In the genomic region with DNA sequence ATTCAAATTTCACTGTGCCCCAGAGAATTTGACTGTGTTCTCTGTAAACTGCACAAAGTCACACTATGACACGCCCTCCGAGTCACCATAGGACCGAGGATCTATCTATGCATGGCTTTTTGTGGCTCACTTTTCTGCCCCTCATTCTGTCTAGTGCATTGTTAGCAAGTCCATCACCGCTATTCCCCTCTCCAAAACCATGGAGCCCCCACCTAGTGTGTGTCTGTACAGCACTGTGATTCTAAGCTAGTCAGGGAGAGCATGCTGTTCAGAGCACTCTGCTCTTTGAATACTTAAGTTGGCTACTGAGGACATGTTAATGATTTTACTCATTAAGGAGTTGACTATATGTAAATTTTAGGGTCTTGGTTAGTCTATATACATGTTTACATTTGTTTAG, we compare ENCODE assay signal across 21 mouse cellular contexts.
"Had no signal": no experiment of that assay in that cellular context is flagged by ENCODE, and none has a peak within 500 bp of the region (broad histone marks: within the 10 kb centered on the region; RNA-seq: fewer than 3 reads in every experiment).

No protein-coding gene starts in this region.

- ATAC-seq: liver, postnatal 0 days; lung, postnatal 0 days; midbrain, embryonic 13.5 days had no signal

- DNase-seq: liver, embryonic 13.5 days; liver, postnatal 0 days; lung, adult 2 months; lung, postnatal 14 days; lung, postnatal 36 days; retina, postnatal 1 day; right cerebral cortex, adult 18-20 months; thymus, adult 18-20 months; thymus, postnatal 14 days; thymus, postnatal 36 days had no signal

- H3K4me2 ChIP-seq: liver, embryonic 13.5 days; liver, embryonic 15.5 days; lung, embryonic 15.5 days; midbrain, embryonic 11.5 days; midbrain, embryonic 13.5 days; neural tube, embryonic 13.5 days; neural tube, embryonic 15.5 days; stomach, embryonic 15.5 days had no signal

- H3K9me3 ChIP-seq: liver, embryonic 13.5 days; liver, embryonic 15.5 days; lung, embryonic 15.5 days; megakaryocyte, embryonic 14.5 days; midbrain, embryonic 13.5 days; neural tube, embryonic 13.5 days; neural tube, embryonic 15.5 days; stomach, embryonic 15.5 days had no signal

- H3K27ac ChIP-seq: liver, embryonic 13.5 days; liver, embryonic 15.5 days; lung, embryonic 15.5 days; macrophage; midbrain, embryonic 13.5 days; neural tube, embryonic 13.5 days; neural tube, embryonic 15.5 days; stomach, embryonic 15.5 days; stomach, postnatal 0 days had no signal

- H3K4me3 ChIP-seq: liver, embryonic 13.5 days; liver, embryonic 15.5 days; lung, embryonic 15.5 days; megakaryocyte, embryonic 14.5 days; midbrain, embryonic 13.5 days; neural tube, embryonic 13.5 days; neural tube, embryonic 15.5 days; stomach, embryonic 15.5 days had no signal

- H3K27me3 ChIP-seq: liver, embryonic 13.5 days; liver, embryonic 15.5 days; lung, embryonic 15.5 days; megakaryocyte, embryonic 14.5 days; midbrain, embryonic 13.5 days; neural tube, embryonic 13.5 days; neural tube, embryonic 15.5 days; stomach, embryonic 15.5 days had no signal

- H3K36me3 ChIP-seq: lung, embryonic 15.5 days; stomach, embryonic 15.5 days had no signal

- H3K9ac ChIP-seq: liver, embryonic 13.5 days; liver, embryonic 15.5 days; liver, postnatal 0 days; lung, embryonic 15.5 days; midbrain, embryonic 13.5 days; neural tube, embryonic 13.5 days; neural tube, embryonic 15.5 days; stomach, embryonic 15.5 days had no signal
